Mouse (Mus musculus): ENCODE results near the gene Zfp53. TPM values are rescaled to one million over a fixed set of nuclear protein-coding genes. Genes with fewer than 3 reads are reported as not detected.
A peak's percentile ranks its signal among the peaks of the same experiment; 100 is the strongest.
"Not testable (repeated sequence)": the region's sequence is repeated elsewhere in the genome, so short reads cannot be mapped to it uniquely, and the experiment has no call there.

The Zfp53 gene
- 11.2 and 12.1 TPM in 2 replicates for polyA plus RNA-seq (2015; fragmentation: Nextera tagmentation; extraction: Ambion mirVana)

GRCm38 (mm10) chr17:21488760-21489499 is at the start of gene Zfp53:
TSS of gene Zfp53 (plus strand) at chr17:21488998.
- Histone ChIP-seq H3K9me3 (ENCODE audit: control insufficient read depth, low read length) (no peaks in the 10 kb centered on the region), H3K36me3 (ENCODE audit: control insufficient read depth, insufficient read depth, low read length) (no peaks in the 10 kb centered on the region), H3K9ac (ENCODE audit: low read depth, low read length) (peak within 1 kb of the TSS; percentile 91), H3K27me3 (replicated peaks; ENCODE audit: control insufficient read depth, insufficient read depth, low read length) (no peaks in the 10 kb centered on the region), H3K27ac (ENCODE audit: low read length) (peak within 1 kb of the TSS; percentile 89), H3K4me3 (ENCODE audit: low read length) (peak within 1 kb of the TSS; percentile 93), H3K4me2 (ENCODE audit: low read depth, low read length) (peak within 1 kb of the TSS; percentile 66), H3K4me1 (ENCODE audit: control insufficient read depth, insufficient read depth, low read length) (peaks cover 7% of the 10 kb centered on the region; the same call in 1 of the 2 replicates)
- ATAC-seq = peak; percentile 100
- 1% methylated on average over 34 of the region's 34 CpGs for WGBS

GRCm38 (mm10) chr17:21449669-21450068 is 39.1 kb upstream of the Zfp53 start:
- H3K27me3 ChIP-seq (replicated peaks; ENCODE audit: control insufficient read depth, insufficient read depth, low read length) = no peaks in the 10 kb centered on the region
- H3K4me1 ChIP-seq (ENCODE audit: control insufficient read depth, insufficient read depth, low read length) = peaks cover 5% of the 10 kb centered on the region
- H3K9me3 ChIP-seq (ENCODE audit: control insufficient read depth, low read length) = no peaks in the 10 kb centered on the region
- H3K4me3 ChIP-seq (ENCODE audit: low read length) = peak overlapping the region; percentile 77
- H3K27ac ChIP-seq (ENCODE audit: low read length) = peak overlapping the region; percentile 97
- H3K4me2 ChIP-seq (ENCODE audit: low read depth, low read length) = peak overlapping the region; percentile 75
- ATAC-seq = peak; percentile 79
- peak overlapping the region; percentile 75 for H3K9ac ChIP-seq (ENCODE audit: low read depth, low read length)
- WGBS = 0% methylated on average over 3 of the region's 3 CpGs
- H3K36me3 ChIP-seq (ENCODE audit: control insufficient read depth, insufficient read depth, low read length) = no peaks in the 10 kb centered on the region

- Histone ChIP-seq H3K27ac (ENCODE audit: low read length) (peak within 1 kb of the TSS; percentile 97), H3K9ac (ENCODE audit: low read depth, low read length) (peak within 1 kb of the TSS; percentile 75), H3K4me2 (ENCODE audit: low read depth, low read length) (peak within 1 kb of the TSS; percentile 75), H3K9me3 (ENCODE audit: control insufficient read depth, low read length) (no peaks in the 10 kb centered on the region), H3K27me3 (replicated peaks; ENCODE audit: control insufficient read depth, insufficient read depth, low read length) (no peaks in the 10 kb centered on the region), H3K4me3 (ENCODE audit: low read length) (peak within 1 kb of the TSS; percentile 77), H3K4me1 (ENCODE audit: control insufficient read depth, insufficient read depth, low read length) (peaks cover 5% of the 10 kb centered on the region), H3K36me3 (ENCODE audit: control insufficient read depth, insufficient read depth, low read length) (no peaks in the 10 kb centered on the region)
- under 1% methylated on average over 26 of the region's 26 CpGs for WGBS
- ATAC-seq = peak; percentile 100
These were observed 38.6 kb upstream of the Zfp53 start, which contains the start of gene Zfp51 for GRCm38 (mm10) chr17:21450138-21450704. TSS of gene Zfp51 (plus strand) at chr17:21450374.

GRCm38 (mm10) chr17:21463550-21463949 is 25.2 kb upstream of the Zfp53 start:
- 90% methylated on average over 5 of the region's 5 CpGs for WGBS
- ATAC-seq = no peak
- no peak overlapping the region for H3K27ac ChIP-seq (ENCODE audit: low read length)
- H3K4me3 ChIP-seq (ENCODE audit: low read length) = no peak overlapping the region
- no peak overlapping the region for H3K9ac ChIP-seq (ENCODE audit: low read depth, low read length)
- no peak overlapping the region for H3K4me2 ChIP-seq (ENCODE audit: low read depth, low read length)
- H3K9me3 ChIP-seq (ENCODE audit: control insufficient read depth, low read length) = no peaks in the 10 kb centered on the region
- no peaks in the 10 kb centered on the region for H3K27me3 ChIP-seq (replicated peaks; ENCODE audit: control insufficient read depth, insufficient read depth, low read length)
- H3K36me3 ChIP-seq (ENCODE audit: control insufficient read depth, insufficient read depth, low read length) = peaks cover 2% of the 10 kb centered on the region; the same call in 1 of the 2 replicates
- no peaks in the 10 kb centered on the region for H3K4me1 ChIP-seq (ENCODE audit: control insufficient read depth, insufficient read depth, low read length)

GRCm38 (mm10) chr17:21472032-21472652 is 16.7 kb upstream of the Zfp53 start:
- no peaks in the 10 kb centered on the region for H3K36me3 ChIP-seq (ENCODE audit: control insufficient read depth, insufficient read depth, low read length)
- ATAC-seq = peak; percentile 34; the same call in 1 of the 2 replicates
- no peaks in the 10 kb centered on the region for H3K27me3 ChIP-seq (replicated peaks; ENCODE audit: control insufficient read depth, insufficient read depth, low read length)
- H3K4me3 ChIP-seq (ENCODE audit: low read length) = no peak overlapping the region
- 48% methylated on average over 3 of the region's 3 CpGs for WGBS
- H3K9me3 ChIP-seq (ENCODE audit: control insufficient read depth, low read length) = no peaks in the 10 kb centered on the region
- H3K9ac ChIP-seq (ENCODE audit: low read depth, low read length) = no peak overlapping the region
- no peak overlapping the region for H3K4me2 ChIP-seq (ENCODE audit: low read depth, low read length)
- H3K4me1 ChIP-seq (ENCODE audit: control insufficient read depth, insufficient read depth, low read length) = peaks cover 9% of the 10 kb centered on the region
- no peak overlapping the region for H3K27ac ChIP-seq (ENCODE audit: low read length)

GRCm38 (mm10) chr17:21472653-21473307 is 16.0 kb upstream of the Zfp53 start:
- H3K27ac ChIP-seq (ENCODE audit: low read length) = no peak overlapping the region; the same call in 1 of the 2 replicates
- H3K9ac ChIP-seq (ENCODE audit: low read depth, low read length) = no peak overlapping the region
- peak; percentile 54 for ATAC-seq
- H3K9me3 ChIP-seq (ENCODE audit: control insufficient read depth, low read length) = no peaks in the 10 kb centered on the region
- H3K27me3 ChIP-seq (replicated peaks; ENCODE audit: control insufficient read depth, insufficient read depth, low read length) = no peaks in the 10 kb centered on the region
- peaks cover 9% of the 10 kb centered on the region for H3K4me1 ChIP-seq (ENCODE audit: control insufficient read depth, insufficient read depth, low read length)
- no peak overlapping the region for H3K4me3 ChIP-seq (ENCODE audit: low read length)
- H3K36me3 ChIP-seq (ENCODE audit: control insufficient read depth, insufficient read depth, low read length) = no peaks in the 10 kb centered on the region
- 51% methylated on average over 2 of the region's 2 CpGs for WGBS
- no peak overlapping the region for H3K4me2 ChIP-seq (ENCODE audit: low read depth, low read length)

GRCm38 (mm10) chr17:21473362-21474190 is 15.2 kb upstream of the Zfp53 start:
- Histone ChIP-seq H3K36me3 (ENCODE audit: control insufficient read depth, insufficient read depth, low read length) (no peaks in the 10 kb centered on the region), H3K4me1 (ENCODE audit: control insufficient read depth, insufficient read depth, low read length) (peaks cover 9% of the 10 kb centered on the region), H3K4me2 (ENCODE audit: low read depth, low read length) (no peak overlapping the region), H3K27ac (ENCODE audit: low read length) (peak overlapping the region; percentile 16), H3K9me3 (ENCODE audit: control insufficient read depth, low read length) (no peaks in the 10 kb centered on the region), H3K9ac (ENCODE audit: low read depth, low read length) (no peak overlapping the region), H3K4me3 (ENCODE audit: low read length) (no peak overlapping the region), H3K27me3 (replicated peaks; ENCODE audit: control insufficient read depth, insufficient read depth, low read length) (no peaks in the 10 kb centered on the region)
- WGBS = 23% methylated on average over 14 of the region's 14 CpGs
- ATAC-seq = peak; percentile 84

GRCm38 (mm10) chr17:21474729-21475128 is 14.1 kb upstream of the Zfp53 start:
- not testable (repeated sequence) for H3K4me1 ChIP-seq (ENCODE audit: control insufficient read depth, insufficient read depth, low read length); H3K4me2 ChIP-seq (ENCODE audit: low read depth, low read length); ATAC-seq; H3K9ac ChIP-seq (ENCODE audit: low read depth, low read length); H3K27ac ChIP-seq (ENCODE audit: low read length); H3K36me3 ChIP-seq (ENCODE audit: control insufficient read depth, insufficient read depth, low read length); H3K9me3 ChIP-seq (ENCODE audit: control insufficient read depth, low read length); H3K27me3 ChIP-seq (replicated peaks; ENCODE audit: control insufficient read depth, insufficient read depth, low read length); H3K4me3 ChIP-seq (ENCODE audit: low read length)
- 3% methylated on average over 10 of the region's 10 CpGs for WGBS

All from intestine, embryonic 16.5 days (tissue).